Mouse (Mus musculus): ENCODE measurements at regions not wholly inside any gene's neighbourhood (a gene's known extent, or its start where the extent isn't known, plus 50 kb on each side); places are given as distances from the start of the nearest gene placed in this dataset.

DNA sequence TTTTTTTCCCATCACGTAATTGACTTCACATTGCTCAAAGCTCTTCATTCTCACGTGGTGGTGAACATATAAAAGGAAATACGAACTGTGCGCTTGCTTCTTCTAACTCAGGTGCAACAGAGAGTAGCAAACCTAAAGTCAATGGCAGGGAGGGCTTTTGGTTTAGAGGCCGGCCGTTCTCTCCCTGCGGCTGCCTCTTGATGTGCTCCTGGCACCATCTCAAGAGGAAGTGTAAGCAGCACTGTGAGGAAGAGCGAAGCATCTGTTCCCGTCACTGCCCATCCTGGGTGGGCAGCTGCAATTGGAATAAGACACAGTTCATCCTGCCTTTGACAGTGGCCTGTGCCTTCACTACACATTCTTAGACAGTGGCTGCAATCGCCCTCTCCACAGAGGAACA, 204.0 kb downstream of the Gm11361 start:
- 79% methylated on average over 10 of the region's 10 CpGs for WGBS (ENCODE audit: insufficient replicate concordance)
- H3K36me3 ChIP-seq (replicated peaks; ENCODE audit: insufficient read depth, low read length), result no peaks in the 10 kb centered on the region
- H3K27me3 ChIP-seq (ENCODE audit: insufficient read depth, low read length), result no peaks in the 10 kb centered on the region
- TF ChIP-seq EP300 (IDR thresholded peaks at IDR 0.05; ENCODE audit: low read depth), result no peak
- no peak for TF ChIP-seq CTCF (IDR thresholded peaks at IDR 0.05; ENCODE audit: low read depth)
- no peaks in the 10 kb centered on the region for H3K9me3 ChIP-seq (ENCODE audit: low read length)
- H3K4me1 ChIP-seq (ENCODE audit: insufficient read depth), result no peaks in the 10 kb centered on the region
- no peak overlapping the region for H3K4me2 ChIP-seq (ENCODE audit: low read depth, low read length)
- no peak overlapping the region for H3K27ac ChIP-seq (ENCODE audit: low read depth)
- no peak for DNase-seq
- no peak overlapping the region for H3K4me3 ChIP-seq (ENCODE audit: low read depth, low read length)
- no peak overlapping the region for H3K9ac ChIP-seq (replicated peaks)
- no peak for ATAC-seq

DNA sequence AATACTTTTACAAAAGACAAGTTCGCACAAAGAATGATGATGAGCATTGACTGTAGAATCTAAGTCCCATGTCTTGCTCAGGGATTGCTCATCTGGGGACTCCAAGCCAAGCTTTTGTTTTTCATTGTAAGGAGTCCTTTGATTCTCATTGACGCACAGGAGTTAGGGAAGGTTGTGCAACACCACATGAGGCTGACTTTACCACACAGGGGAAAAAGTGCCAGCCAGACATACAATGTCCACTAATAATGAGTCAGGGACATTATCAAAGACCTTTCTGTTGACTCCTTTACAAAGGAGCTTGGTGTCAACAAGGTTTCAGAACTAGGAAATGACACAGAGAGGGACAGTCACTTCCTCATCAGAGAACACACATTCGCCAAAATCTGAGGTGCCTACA, 200.1 kb downstream of the Gm11361 start:
- no peaks in the 10 kb centered on the region for H3K9me3 ChIP-seq (ENCODE audit: low read length)
- no peak overlapping the region for H3K9ac ChIP-seq (replicated peaks)
- no peaks in the 10 kb centered on the region for H3K27me3 ChIP-seq (ENCODE audit: insufficient read depth, low read length)
- no peak for DNase-seq
- H3K4me2 ChIP-seq (ENCODE audit: low read depth, low read length), result no peak overlapping the region
- no peak overlapping the region for H3K27ac ChIP-seq (ENCODE audit: low read depth)
- WGBS (ENCODE audit: insufficient replicate concordance), result 60% methylated on average over 3 of the region's 3 CpGs
- no peaks in the 10 kb centered on the region for H3K36me3 ChIP-seq (replicated peaks; ENCODE audit: insufficient read depth, low read length)
- ATAC-seq, result peak; percentile 68
- H3K4me1 ChIP-seq (ENCODE audit: insufficient read depth), result no peaks in the 10 kb centered on the region
- H3K4me3 ChIP-seq (ENCODE audit: low read depth, low read length), result no peak overlapping the region
- TF ChIP-seq EP300 (IDR thresholded peaks at IDR 0.05; ENCODE audit: low read depth) (0 out of 2 replicates have a peak, but pooled peaks have one; percentile 42), CTCF (IDR thresholded peaks at IDR 0.05; ENCODE audit: low read depth) (no peak)

DNA sequence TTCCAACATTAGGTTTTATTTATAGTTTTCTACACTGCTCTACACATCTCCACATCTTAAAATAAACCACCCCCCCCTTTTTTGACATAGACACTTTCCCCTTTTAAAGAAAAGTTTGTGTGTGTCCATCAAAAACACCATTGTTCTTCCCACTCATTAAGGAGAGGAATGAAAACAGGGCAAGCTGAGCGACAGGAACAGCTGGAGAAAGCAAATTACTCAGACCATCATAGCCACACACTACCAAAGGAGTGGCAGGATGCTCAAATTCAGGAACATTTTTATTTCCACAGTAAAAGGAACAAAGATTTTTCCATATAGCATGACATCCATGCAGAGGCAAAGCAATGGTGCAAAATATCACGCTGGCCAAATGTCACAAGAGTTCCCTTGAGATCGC, 198.6 kb downstream of the Gm11361 start:
- ATAC-seq (no peak), DNase-seq (no peak)
- H3K4me1 ChIP-seq (ENCODE audit: insufficient read depth), result no peaks in the 10 kb centered on the region
- no peak overlapping the region for H3K27ac ChIP-seq (ENCODE audit: low read depth)
- no peaks in the 10 kb centered on the region for H3K36me3 ChIP-seq (replicated peaks; ENCODE audit: insufficient read depth, low read length)
- H3K27me3 ChIP-seq (ENCODE audit: insufficient read depth, low read length), result no peaks in the 10 kb centered on the region
- H3K4me3 ChIP-seq (ENCODE audit: low read depth, low read length), result no peak overlapping the region
- 86% methylated on average over 3 of the region's 3 CpGs for WGBS (ENCODE audit: insufficient replicate concordance)
- TF ChIP-seq CTCF (IDR thresholded peaks at IDR 0.05; ENCODE audit: low read depth) (no peak), EP300 (IDR thresholded peaks at IDR 0.05; ENCODE audit: low read depth) (no peak)
- no peak overlapping the region for H3K4me2 ChIP-seq (ENCODE audit: low read depth, low read length)
- H3K9me3 ChIP-seq (ENCODE audit: low read length), result no peaks in the 10 kb centered on the region
- H3K9ac ChIP-seq (replicated peaks), result no peak overlapping the region

DNA sequence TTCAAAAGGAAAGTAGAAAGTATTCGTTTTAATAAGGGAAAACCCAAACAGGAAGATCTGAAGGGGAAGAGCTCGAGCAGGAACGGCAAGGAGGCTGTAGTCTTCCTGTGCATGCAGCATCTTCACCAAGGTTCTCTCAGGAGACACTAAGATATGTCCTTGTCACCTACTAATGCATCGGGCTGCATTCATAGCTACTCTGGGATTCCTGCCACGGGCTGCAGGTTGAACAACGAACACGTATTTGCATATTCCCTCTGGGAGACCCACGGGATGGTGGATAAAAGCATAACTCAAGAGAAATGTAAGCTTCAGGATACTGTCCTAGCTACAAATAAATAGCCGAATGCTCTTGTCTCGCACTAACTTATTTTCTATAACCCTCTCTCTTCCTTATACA, 197.7 kb downstream of the Gm11361 start:
- DNase-seq (no peak), ATAC-seq (no peak)
- H3K36me3 ChIP-seq (replicated peaks; ENCODE audit: insufficient read depth, low read length), result no peaks in the 10 kb centered on the region
- H3K9me3 ChIP-seq (ENCODE audit: low read length), result no peaks in the 10 kb centered on the region
- no peak overlapping the region for H3K4me2 ChIP-seq (ENCODE audit: low read depth, low read length)
- H3K27ac ChIP-seq (ENCODE audit: low read depth), result no peak overlapping the region
- 75% methylated on average over 10 of the region's 10 CpGs for WGBS (ENCODE audit: insufficient replicate concordance)
- H3K27me3 ChIP-seq (ENCODE audit: insufficient read depth, low read length), result no peaks in the 10 kb centered on the region
- no peaks in the 10 kb centered on the region for H3K4me1 ChIP-seq (ENCODE audit: insufficient read depth)
- no peak overlapping the region for H3K4me3 ChIP-seq (ENCODE audit: low read depth, low read length)
- no peak overlapping the region for H3K9ac ChIP-seq (replicated peaks)
- TF ChIP-seq CTCF (IDR thresholded peaks at IDR 0.05; ENCODE audit: low read depth), result no peak

DNA sequence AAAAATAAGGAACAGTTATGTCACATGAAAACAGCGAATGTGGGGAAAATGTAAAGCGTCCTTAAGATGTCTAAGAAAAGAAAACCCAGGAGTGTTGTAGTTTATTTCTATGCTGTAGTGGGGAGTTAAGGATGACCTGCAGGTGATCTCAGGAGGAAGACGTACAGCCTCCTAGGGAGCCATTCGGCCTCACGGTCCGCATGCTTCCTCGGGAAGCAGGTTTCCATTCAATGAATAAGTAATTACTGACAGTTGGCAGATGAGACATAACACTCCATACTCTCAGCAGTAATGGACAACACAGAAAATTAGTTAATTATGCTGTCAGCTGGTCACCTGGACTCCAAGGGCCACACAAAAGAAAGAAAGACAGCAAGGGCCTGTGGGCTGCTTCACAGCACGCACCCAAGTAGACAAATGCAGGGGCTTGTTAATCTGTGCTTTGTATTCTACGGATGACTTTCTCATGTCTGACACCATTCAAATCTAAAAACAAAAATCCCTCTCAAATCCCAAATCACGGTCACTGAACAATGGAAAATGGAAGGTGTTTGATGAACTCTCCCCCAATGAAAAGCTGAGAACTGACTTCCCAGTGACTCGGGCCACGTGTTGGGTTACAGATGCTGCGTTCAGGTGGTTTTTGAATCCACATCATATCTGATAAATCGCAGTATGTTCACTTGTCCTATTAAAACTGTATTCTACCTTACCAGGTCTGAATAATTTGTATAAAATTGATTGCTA, 193.5 kb downstream of the Gm11361 start:
- DNase-seq, result no peak
- no peak overlapping the region for H3K9ac ChIP-seq (replicated peaks)

DNA sequence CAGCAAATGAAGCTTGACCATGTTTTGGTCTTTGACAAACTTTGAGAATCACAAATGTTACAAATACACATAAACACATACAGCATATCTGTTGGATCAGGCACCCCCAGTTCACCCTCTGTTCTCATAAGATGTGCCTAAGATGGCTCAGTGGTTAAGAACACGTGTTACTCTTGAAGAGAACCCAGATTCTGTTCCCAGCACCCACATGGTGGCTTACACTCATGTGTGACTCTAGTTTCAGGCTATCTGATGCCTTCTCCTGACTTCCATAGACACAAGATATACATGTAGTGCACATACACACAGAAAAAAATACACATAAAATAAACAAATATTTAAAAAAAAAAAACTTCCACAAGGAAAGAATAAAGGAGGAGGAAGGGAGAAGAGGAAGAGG, 191.7 kb downstream of the Gm11361 start:
- WGBS (ENCODE audit: insufficient replicate concordance), result 77% methylated on average over 1 of the region's 1 CpGs
- Histone ChIP-seq H3K4me2 (ENCODE audit: low read depth, low read length) (no peak overlapping the region), H3K4me1 (ENCODE audit: insufficient read depth) (no peaks in the 10 kb centered on the region), H3K9me3 (ENCODE audit: low read length) (no peaks in the 10 kb centered on the region), H3K4me3 (ENCODE audit: low read depth, low read length) (no peak overlapping the region), H3K36me3 (replicated peaks; ENCODE audit: insufficient read depth, low read length) (no peaks in the 10 kb centered on the region), H3K27ac (ENCODE audit: low read depth) (no peak overlapping the region), H3K9ac (replicated peaks) (no peak overlapping the region), H3K27me3 (ENCODE audit: insufficient read depth, low read length) (no peaks in the 10 kb centered on the region)
- no peak for DNase-seq
- no peak for ATAC-seq
- no peak for TF ChIP-seq EP300 (IDR thresholded peaks at IDR 0.05; ENCODE audit: low read depth)
- no peak for TF ChIP-seq CTCF (IDR thresholded peaks at IDR 0.05; ENCODE audit: low read depth)

More for the DNA sequence above, 193.5 kb downstream of the Gm11361 start:
- Histone ChIP-seq H3K27ac (ENCODE audit: low read depth) (no peak overlapping the region), H3K36me3 (replicated peaks; ENCODE audit: insufficient read depth, low read length) (no peaks in the 10 kb centered on the region), H3K27me3 (ENCODE audit: insufficient read depth, low read length) (no peaks in the 10 kb centered on the region), H3K4me2 (ENCODE audit: low read depth, low read length) (no peak overlapping the region), H3K9me3 (ENCODE audit: low read length) (no peaks in the 10 kb centered on the region), H3K4me3 (ENCODE audit: low read depth, low read length) (no peak overlapping the region), H3K4me1 (ENCODE audit: insufficient read depth) (no peaks in the 10 kb centered on the region)
- no peak for ATAC-seq
- 83% methylated on average over 14 of the region's 14 CpGs for WGBS (ENCODE audit: insufficient replicate concordance)
- TF ChIP-seq EP300 (IDR thresholded peaks at IDR 0.05; ENCODE audit: low read depth) (no peak), CTCF (IDR thresholded peaks at IDR 0.05; ENCODE audit: low read depth) (no peak)
